Mouse (Mus musculus) thymus, adult 2 months (tissue): ENCODE results near the gene Myh9.

Experiments
- CTCF ChIP-seq: fragments of 200-500 bp; IDR thresholded peaks from 2 replicates; pipeline ENCODE4 v1.5.1; 2012; ENCODE audit warnings: mild to moderate bottlenecking, control low read depth, low read length, moderate library complexity, borderline replicate concordance; ENCODE audit not compliant: control insufficient read depth, poor library complexity, insufficient read depth; ENCODE audit errors: extremely low read depth
- POLR2A ChIP-seq: fragments of 200-500 bp; IDR thresholded peaks from 2 replicates; pipeline ENCODE4 v1.6.1; 2012; ENCODE audit warnings: mild to moderate bottlenecking, low read length, control low read depth, moderate library complexity; ENCODE audit not compliant: control insufficient read depth, poor library complexity, insufficient read depth; ENCODE audit errors: extremely low read depth

- no peak for TF ChIP-seq CTCF
- TF ChIP-seq POLR2A, result no peak
Observed at GRCm38 (mm10) chr15:77750461-77750860, 91.5 kb downstream of the Myh9 start.
